Mouse (Mus musculus): ENCODE data around the gene Nexn.

DNA sequence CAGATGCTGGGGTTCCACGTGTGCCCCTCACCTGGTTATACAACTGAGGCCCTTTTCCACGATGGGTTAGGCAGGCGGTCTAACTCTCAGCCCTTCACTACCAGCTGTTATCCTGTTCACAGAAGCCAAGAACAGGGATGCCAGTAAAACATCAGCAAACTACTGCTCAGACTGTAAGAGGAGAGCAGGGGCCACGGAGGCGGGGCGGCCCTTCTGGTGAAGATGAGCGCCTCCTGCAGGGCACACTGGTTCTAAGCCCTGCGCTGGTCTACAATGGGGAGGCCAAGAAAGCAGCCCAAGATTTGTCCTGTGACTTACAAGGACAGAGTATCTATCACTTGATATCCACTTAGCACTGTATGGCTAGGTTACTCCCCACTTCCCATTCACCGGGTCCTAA is 21.7 kb upstream of the Nexn start:
- TF ChIP-seq CTCF (IDR thresholded peaks at IDR 0.05; ENCODE audit: low read depth) (0 out of 2 replicates have a peak, but pooled peaks have one; percentile 5), EP300 (optimal IDR thresholded peaks at IDR 0.05) (no peak)

Data from stomach, postnatal 0 days (tissue).